Mouse (Mus musculus): ENCODE measurements at regions not wholly inside any gene's neighbourhood (a gene's known extent, or its start where the extent isn't known, plus 50 kb on each side); places are given as distances from the start of the nearest gene placed in this dataset.

DNA sequence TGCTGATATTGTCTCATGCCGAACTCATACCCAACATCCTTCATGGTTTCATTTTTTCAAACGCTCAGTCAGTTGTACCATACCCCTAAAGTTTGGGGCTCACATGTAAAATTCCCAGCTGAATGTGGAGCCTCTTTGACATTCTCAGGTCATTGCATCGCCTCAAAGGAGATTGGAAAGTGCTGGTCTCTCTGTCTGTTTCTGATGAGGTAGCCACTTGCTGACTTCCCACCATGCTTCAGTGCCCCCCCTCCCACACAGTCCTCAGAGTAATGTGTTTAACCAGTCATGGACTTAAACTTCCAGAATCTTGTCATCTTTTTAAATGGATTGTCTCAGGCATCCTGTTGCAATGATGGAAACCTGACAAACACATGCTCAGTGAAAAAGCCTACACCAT lies 220.9 kb upstream of the Cxxc4 start:
- ATAC-seq (ENCODE audit: low FRiP score, low TSS enrichment): no peak
- DNase-seq (ENCODE audit: low spot score): no peak
- Histone ChIP-seq H3K4me1 (replicated peaks; ENCODE audit: control insufficient read depth, insufficient read depth) (no peaks in the 10 kb centered on the region), H3K4me3 (ENCODE audit: low read depth, low read length) (no peak overlapping the region), H3K27ac (replicated peaks) (no peak overlapping the region), H3K36me3 (ENCODE audit: control insufficient read depth, insufficient read depth, low read length) (no peaks in the 10 kb centered on the region), H3K4me2 (replicated peaks; ENCODE audit: low read depth) (no peak overlapping the region), H3K27me3 (ENCODE audit: control insufficient read depth, insufficient read depth, low read length) (no peaks in the 10 kb centered on the region), H3K9ac (ENCODE audit: low read length) (no peak overlapping the region), H3K9me3 (ENCODE audit: control insufficient read depth, low read length) (no peaks in the 10 kb centered on the region)
- no peak for TF ChIP-seq CTCF (IDR thresholded peaks at IDR 0.05; ENCODE audit: low read depth)
- no peak for TF ChIP-seq EP300 (optimal IDR thresholded peaks at IDR 0.05)
- 82% methylated on average over 3 of the region's 3 CpGs for WGBS

GRCm38 (mm10) chr3:134033862-134034261 lies 202.4 kb upstream of the Cxxc4 start:
- 57% methylated on average over 5 of the region's 5 CpGs for WGBS
- TF ChIP-seq EP300 (optimal IDR thresholded peaks at IDR 0.05): no peak
- no peak for TF ChIP-seq CTCF (IDR thresholded peaks at IDR 0.05; ENCODE audit: low read depth)

DNA sequence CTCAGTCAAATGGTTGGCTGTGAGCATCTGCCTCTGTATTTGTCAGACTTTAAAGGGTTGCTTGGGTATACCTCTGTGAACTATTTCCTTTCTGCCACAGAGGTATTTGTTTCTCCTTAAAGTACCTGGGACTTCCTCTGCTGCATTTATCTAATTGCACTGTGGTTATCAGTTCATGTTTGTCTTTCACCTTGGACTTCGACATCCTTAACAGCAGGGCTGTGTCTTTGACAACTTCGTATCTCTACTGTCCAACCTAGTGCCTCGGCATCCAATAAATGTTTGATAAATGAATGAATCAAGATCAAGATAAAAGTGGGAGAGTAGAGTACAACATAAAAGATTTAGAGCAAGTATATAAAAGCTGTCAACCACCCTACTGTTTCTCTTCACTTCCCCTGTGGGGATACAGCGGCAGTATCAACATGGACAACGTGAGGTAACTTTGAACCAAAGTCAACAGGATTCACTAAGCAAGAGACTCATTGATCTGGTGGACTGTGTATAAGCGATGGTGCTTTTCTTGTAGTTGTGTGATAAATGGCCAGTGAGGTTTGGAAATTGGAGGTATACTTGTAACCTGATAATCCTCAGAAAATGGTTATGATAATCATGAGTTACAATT lies 199.9 kb upstream of the Cxxc4 start:
- Histone ChIP-seq H3K4me1 (replicated peaks; ENCODE audit: control insufficient read depth, insufficient read depth) (no peaks in the 10 kb centered on the region), H3K4me3 (ENCODE audit: low read depth, low read length) (no peak overlapping the region)
- no peak for ATAC-seq (ENCODE audit: low FRiP score, low TSS enrichment)

More at GRCm38 (mm10) chr3:134033862-134034261, 202.4 kb upstream of the Cxxc4 start:
- Histone ChIP-seq H3K9ac (ENCODE audit: low read length) (no peak overlapping the region), H3K27me3 (ENCODE audit: control insufficient read depth, insufficient read depth, low read length) (no peaks in the 10 kb centered on the region), H3K4me2 (replicated peaks; ENCODE audit: low read depth) (no peak overlapping the region), H3K36me3 (ENCODE audit: control insufficient read depth, insufficient read depth, low read length) (no peaks in the 10 kb centered on the region), H3K4me1 (replicated peaks; ENCODE audit: control insufficient read depth, insufficient read depth) (no peaks in the 10 kb centered on the region), H3K9me3 (ENCODE audit: control insufficient read depth, low read length) (no peaks in the 10 kb centered on the region), H3K27ac (replicated peaks) (no peak overlapping the region), H3K4me3 (ENCODE audit: low read depth, low read length) (no peak overlapping the region)
- ATAC-seq (ENCODE audit: low FRiP score, low TSS enrichment) (no peak), DNase-seq (ENCODE audit: low spot score) (peak; percentile 15)

DNA sequence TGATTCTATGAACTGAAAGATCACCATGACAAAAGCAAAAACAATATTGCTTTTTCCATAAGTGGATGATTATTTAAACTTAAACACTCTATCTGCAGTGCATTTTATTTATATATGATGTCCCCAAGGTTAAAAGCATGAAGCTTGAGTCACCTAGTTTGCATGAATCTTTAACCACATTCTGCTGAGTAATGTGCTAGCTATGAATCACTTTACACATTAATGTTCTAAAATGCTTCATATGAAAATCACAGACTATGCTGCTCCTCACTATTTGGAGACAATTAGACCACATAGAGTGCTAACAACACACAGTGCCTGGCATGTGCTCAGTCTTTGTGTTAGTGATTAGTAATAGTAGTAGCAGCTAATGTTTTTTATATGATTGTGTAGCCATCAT lies 185.6 kb upstream of the Cxxc4 start:
- no peak for DNase-seq (ENCODE audit: low spot score)
- TF ChIP-seq EP300 (optimal IDR thresholded peaks at IDR 0.05) (no peak), CTCF (IDR thresholded peaks at IDR 0.05; ENCODE audit: low read depth) (no peak)
- Histone ChIP-seq H3K9ac (ENCODE audit: low read length) (no peak overlapping the region), H3K4me1 (replicated peaks; ENCODE audit: control insufficient read depth, insufficient read depth) (no peaks in the 10 kb centered on the region), H3K27me3 (ENCODE audit: control insufficient read depth, insufficient read depth, low read length) (no peaks in the 10 kb centered on the region), H3K4me3 (ENCODE audit: low read depth, low read length) (no peak overlapping the region), H3K27ac (replicated peaks) (no peak overlapping the region), H3K4me2 (replicated peaks; ENCODE audit: low read depth) (no peak overlapping the region), H3K36me3 (ENCODE audit: control insufficient read depth, insufficient read depth, low read length) (no peaks in the 10 kb centered on the region), H3K9me3 (ENCODE audit: control insufficient read depth, low read length) (no peaks in the 10 kb centered on the region)
- ATAC-seq (ENCODE audit: low FRiP score, low TSS enrichment): no peak

More for the DNA sequence above, 199.9 kb upstream of the Cxxc4 start:
- Histone ChIP-seq H3K36me3 (ENCODE audit: control insufficient read depth, insufficient read depth, low read length) (no peaks in the 10 kb centered on the region), H3K27ac (replicated peaks) (no peak overlapping the region), H3K9me3 (ENCODE audit: control insufficient read depth, low read length) (no peaks in the 10 kb centered on the region), H3K27me3 (ENCODE audit: control insufficient read depth, insufficient read depth, low read length) (no peaks in the 10 kb centered on the region), H3K4me2 (replicated peaks; ENCODE audit: low read depth) (no peak overlapping the region), H3K9ac (ENCODE audit: low read length) (no peak overlapping the region)
- TF ChIP-seq EP300 (optimal IDR thresholded peaks at IDR 0.05): no peak
- no peak for TF ChIP-seq CTCF (IDR thresholded peaks at IDR 0.05; ENCODE audit: low read depth)
- 75% methylated on average over 6 of the region's 6 CpGs for WGBS
- DNase-seq (ENCODE audit: low spot score): no peak

DNA sequence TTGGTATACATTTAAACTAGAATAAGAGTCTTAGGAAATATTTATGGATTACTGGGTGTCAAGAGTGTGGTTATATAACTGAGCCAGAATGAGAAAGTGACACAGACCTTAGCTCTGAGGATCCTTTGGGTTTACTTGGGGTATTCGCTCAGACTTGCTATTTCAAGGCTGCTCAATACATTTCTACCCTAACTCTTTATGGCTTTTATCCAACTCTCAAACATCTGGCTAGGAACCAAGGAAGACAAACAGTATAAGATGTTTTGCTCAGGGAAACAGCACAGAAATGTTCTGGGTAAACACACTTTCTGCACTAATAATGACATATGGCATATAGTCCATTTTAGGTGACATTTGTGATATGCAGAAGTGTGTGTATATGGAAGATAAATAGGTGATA lies 153.8 kb upstream of the Cxxc4 start:
- Histone ChIP-seq H3K9me3 (ENCODE audit: control insufficient read depth, low read length) (no peaks in the 10 kb centered on the region), H3K4me3 (ENCODE audit: low read depth, low read length) (no peak overlapping the region), H3K27ac (replicated peaks) (no peak overlapping the region), H3K9ac (ENCODE audit: low read length) (no peak overlapping the region), H3K4me2 (replicated peaks; ENCODE audit: low read depth) (no peak overlapping the region), H3K4me1 (replicated peaks; ENCODE audit: control insufficient read depth, insufficient read depth) (no peaks in the 10 kb centered on the region), H3K27me3 (ENCODE audit: control insufficient read depth, insufficient read depth, low read length) (no peaks in the 10 kb centered on the region), H3K36me3 (ENCODE audit: control insufficient read depth, insufficient read depth, low read length) (no peaks in the 10 kb centered on the region)
- no peak for DNase-seq (ENCODE audit: low spot score)
- no peak for ATAC-seq (ENCODE audit: low FRiP score, low TSS enrichment)
- TF ChIP-seq CTCF (IDR thresholded peaks at IDR 0.05; ENCODE audit: low read depth) (no peak), EP300 (optimal IDR thresholded peaks at IDR 0.05) (no peak)
- 35% methylated on average over 1 of the region's 1 CpGs for WGBS

GRCm38 (mm10) chr3:134099471-134100125 lies 136.7 kb upstream of the Cxxc4 start:
- WGBS: 59% methylated on average over 3 of the region's 3 CpGs
- Histone ChIP-seq H3K4me3 (ENCODE audit: low read depth, low read length) (no peak overlapping the region), H3K4me2 (replicated peaks; ENCODE audit: low read depth) (no peak overlapping the region), H3K4me1 (replicated peaks; ENCODE audit: control insufficient read depth, insufficient read depth) (no peaks in the 10 kb centered on the region), H3K9me3 (ENCODE audit: control insufficient read depth, low read length) (no peaks in the 10 kb centered on the region), H3K9ac (ENCODE audit: low read length) (no peak overlapping the region), H3K27me3 (ENCODE audit: control insufficient read depth, insufficient read depth, low read length) (no peaks in the 10 kb centered on the region), H3K36me3 (ENCODE audit: control insufficient read depth, insufficient read depth, low read length) (no peaks in the 10 kb centered on the region), H3K27ac (replicated peaks) (no peak overlapping the region)
- no peak for ATAC-seq (ENCODE audit: low FRiP score, low TSS enrichment)
- no peak for TF ChIP-seq EP300 (optimal IDR thresholded peaks at IDR 0.05)
- TF ChIP-seq CTCF (IDR thresholded peaks at IDR 0.05; ENCODE audit: low read depth): no peak
- DNase-seq (ENCODE audit: low spot score): peak; percentile 27

All from stomach, postnatal 0 days (tissue).